Mouse (Mus musculus) left cerebral cortex, adult 8-10 months (tissue): ENCODE data around the gene Ifna7. TPM values are rescaled to one million over a fixed set of nuclear protein-coding genes. Genes with fewer than 3 reads are reported as not detected.

Experiments
- DNase-seq, 2 experiments: peaks; one replicate each; pipeline ENCODE4 v3.0.0; 2022; ENCODE audit warnings: low spot score in 2 of 2
- total RNA-seq, 4 experiments: library from RNA; stranded (reverse); gene quantifications; 2 replicates each; pipeline ENCODE4 v1.2.4; 2022

Ifna7 gene
- total RNA-seq, 4 experiments from 2014 or later, result not detected

DNA sequence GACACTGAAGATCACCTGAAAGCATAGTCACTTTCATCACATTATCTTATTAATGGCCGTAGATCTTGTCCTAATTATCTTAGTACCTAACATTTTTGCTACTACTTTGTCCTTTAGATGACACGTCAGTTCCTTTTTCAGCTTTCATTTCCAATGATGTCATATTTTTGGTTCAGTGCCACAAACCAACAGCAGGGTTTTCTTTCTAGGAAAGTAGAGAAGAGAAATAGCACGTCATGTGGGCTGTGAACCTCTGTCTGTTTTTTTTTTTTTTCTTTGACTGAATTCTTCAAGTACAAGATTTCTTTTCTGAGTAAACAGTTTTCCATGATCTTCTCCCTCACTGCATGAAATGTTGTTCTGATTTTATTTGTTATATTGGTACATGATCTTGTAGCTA, 24.0 kb downstream of the Ifna7 start:
- DNase-seq, result no peak

DNA sequence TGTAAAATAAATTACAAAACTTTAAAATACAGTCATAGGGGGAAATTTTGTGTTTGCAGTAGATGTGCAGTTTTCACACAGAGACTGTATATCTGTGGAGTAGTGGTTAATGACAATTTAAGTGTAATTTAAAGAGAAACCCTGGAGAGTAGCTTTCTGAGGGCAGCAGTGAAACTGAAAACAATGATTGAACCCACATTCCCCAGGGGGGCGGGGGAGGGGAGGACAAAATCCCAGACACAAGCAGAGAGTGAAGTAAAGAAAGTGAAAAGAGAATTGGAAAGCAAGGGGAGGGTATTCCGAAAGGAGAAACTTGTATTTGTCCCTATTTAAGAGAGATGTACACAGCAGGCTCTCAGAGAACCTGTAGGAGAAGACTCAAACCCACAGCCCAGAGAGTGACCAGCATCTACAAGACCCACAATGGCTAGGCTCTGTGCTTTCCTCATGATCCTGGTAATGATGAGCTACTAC, 25.4 kb downstream of the Ifna7 start, which contains the start of gene Ifna4:
TSS of gene Ifna4 (plus strand) at position 424 of the 474 bp plus-strand sequence.
- DNase-seq, result no peak

DNA sequence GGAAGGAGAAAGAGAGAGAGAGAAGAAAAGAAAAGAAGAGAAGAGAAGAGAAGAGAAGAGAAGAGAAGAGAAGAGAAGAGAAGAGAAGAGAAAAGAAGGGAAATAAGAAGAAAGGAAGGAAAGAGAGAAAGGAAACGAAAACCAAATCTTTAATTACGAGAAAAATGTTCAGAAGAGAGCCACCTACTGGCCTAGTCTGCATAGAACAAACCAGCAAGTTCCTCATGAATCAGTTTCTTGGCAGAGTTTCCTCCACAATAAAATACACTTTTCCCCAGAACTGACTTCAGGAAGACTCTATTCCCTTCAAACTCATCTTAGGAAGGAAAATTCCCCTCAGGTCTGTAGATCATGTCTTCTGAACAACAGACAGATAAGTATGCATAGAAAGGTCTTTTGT, 29.3 kb downstream of the Ifna7 start:
- DNase-seq, result no peak

DNA sequence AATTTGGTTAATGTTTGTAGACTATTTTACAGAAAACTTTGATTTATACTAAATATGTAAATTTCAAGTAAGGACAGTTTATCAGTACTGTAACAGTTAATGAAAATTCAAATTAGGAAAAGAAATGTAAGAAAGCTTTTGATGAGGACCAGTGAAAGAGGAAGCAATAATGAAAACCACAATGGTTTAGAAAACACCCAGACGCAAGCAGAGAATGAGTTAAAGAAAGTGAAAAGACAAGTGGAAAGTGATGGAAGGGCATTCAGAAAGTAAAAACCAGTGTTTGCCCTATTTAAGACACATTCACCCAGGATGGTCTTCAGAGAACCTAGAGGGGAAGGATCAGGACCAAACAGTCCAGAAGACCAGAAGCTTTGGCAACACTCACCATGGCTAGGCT, 33.7 kb downstream of the Ifna7 start, which contains the start of gene Ifna1:
TSS of gene Ifna1 (plus strand) at position 390 of the 400 bp plus-strand sequence.
- DNase-seq, result no peak

DNA sequence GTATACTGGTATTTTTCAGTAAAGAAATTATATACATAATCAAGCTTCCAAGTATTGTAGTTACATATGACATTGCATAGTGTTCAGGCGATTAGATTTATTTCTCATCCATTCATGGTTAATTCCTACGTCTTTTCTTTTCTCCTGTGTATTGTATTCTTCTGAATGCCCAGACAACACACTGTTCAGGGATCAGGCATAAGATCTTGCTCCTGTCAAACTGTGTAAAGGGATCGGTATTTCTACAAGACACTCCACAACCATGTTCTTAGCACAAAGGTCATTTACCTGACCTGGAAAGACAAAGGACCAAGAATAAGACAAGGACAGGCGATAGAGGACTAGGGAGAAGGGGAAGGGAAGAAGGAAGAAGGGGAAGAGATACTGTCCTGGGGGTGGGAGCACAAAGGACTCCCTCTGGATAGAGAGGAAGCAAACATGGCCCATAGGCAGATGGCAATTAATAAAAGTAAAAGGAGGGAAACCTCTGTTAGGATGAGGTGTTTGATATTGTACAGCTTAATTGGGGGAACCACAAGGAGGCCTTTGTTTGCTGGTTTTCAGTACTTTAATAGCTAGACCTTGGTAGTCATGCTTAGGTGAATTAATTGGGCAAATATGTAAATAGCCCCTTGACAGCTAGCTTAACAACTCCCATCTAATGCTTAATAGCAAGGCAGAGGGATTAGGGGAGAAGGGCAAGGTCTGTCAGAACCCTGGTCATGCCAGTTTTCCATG, 35.2 kb downstream of the Ifna7 start:
- DNase-seq, result no peak

DNA sequence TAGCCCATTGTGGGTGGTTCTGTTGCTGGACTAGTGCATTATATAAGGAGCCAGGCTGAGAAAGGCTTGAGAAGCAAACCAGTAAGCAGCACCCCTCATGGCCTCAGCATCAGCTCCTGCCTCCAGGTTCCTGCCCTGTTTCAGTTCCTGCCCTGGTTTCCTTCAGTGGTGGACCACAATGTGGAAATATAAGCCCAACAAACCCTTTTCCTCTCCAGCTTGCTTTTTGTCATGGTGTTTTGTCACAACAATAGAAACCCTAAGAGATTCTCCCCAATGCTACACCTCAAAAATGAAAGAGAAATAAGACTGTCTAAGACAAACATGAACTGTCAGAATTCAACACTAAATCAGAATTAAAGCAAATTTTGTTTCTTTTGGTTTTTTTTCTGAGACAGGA, 43.2 kb downstream of the Ifna7 start:
- no peak for DNase-seq

DNA sequence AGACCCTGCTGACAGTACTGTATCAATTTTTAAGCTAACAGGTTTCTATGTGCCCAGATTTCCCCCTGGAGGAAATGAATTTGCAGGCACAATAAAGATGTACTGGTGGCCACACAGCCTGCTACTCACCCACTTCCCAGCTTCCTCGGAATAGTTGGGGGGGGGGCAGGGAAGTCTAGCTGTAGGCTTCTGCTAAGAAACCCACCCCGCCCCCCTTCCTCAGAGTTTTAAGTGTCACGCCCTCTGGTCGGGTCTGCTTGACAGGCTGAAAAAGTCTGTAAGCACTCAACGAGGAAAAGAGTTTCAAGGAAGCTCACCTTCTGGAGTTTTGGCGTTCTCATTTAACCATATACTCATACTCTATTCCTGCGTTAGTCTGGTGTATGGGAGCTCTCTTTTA, 47.3 kb downstream of the Ifna7 start:
- DNase-seq, result no peak

DNA sequence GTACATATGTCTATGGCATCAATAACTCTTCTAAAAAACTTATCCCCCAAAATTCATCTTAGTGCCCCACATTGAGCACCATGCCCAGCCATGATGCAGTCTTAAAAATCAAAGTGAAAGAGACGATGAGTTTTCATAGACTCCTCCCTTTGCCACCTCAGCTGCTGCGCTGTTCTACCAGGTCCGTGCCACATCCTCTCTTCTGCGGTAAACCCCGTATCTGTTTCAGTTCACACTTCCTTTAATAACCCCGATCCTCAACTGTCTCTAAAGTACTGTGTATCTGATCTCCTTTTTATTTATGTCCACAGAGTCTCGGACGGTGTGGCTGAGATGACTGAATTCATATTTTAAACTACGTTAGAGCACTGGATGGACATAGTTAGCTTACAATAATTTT, 48.6 kb downstream of the Ifna7 start:
- no peak for DNase-seq

DNA sequence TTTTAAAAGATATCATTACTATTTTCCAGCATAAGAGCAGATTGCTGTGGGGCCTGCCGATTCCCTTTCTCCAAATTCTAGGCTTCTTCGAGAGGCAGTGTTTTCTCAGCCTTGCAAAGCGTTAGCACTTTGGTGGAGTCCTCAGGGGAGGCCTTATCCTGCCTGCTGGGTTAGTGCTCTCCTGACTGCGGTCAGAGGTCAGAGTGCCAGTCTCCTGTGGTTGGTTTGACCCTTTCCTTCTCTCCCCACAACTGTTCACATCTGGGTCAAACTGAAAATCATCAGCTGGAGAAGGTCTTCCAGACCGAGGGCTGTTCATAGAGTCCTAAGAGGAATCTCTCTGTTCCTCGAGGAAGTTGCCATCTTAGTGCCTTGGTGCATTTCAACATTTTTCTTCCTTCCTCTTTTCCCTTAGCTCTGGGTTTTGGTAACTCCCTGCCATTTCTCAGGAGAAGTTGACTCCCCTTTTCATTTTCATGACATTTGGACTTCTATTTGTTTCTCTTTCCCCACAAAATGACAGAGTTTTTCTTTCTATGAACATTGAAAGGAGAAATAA, 49.1 kb downstream of the Ifna7 start:
- no peak for DNase-seq

Other genes with a start within 250 kb of the Ifna7 start
- not detected for gene Ifna14, start 244.4 kb upstream of the Ifna7 start, total RNA-seq
- gene Ifna9, start 223.8 kb upstream of the Ifna7 start, total RNA-seq, result not detected
- gene Ifna12, start 212.9 kb upstream of the Ifna7 start, total RNA-seq, result not detected
- gene C87499, start 181.8 kb upstream of the Ifna7 start, total RNA-seq, result not detected
- not detected for gene Ifna13, start 171.8 kb upstream of the Ifna7 start, total RNA-seq
- gene Ifna16, start 139.3 kb upstream of the Ifna7 start, total RNA-seq, result not detected
- gene Ifna2, start 132.3 kb upstream of the Ifna7 start, total RNA-seq, result not detected
- not detected for gene Ifnab, start 124.9 kb upstream of the Ifna7 start, total RNA-seq
- gene Gm26566, start 94.4 kb upstream of the Ifna7 start, total RNA-seq, result 1 to 10 TPM in 2 of 4 experiments, under 1 TPM in 2; 0.61 to 1.8 (median 0.93) TPM
- 100 to 1,000 TPM in 1 of 4 experiments, 10 to 100 TPM in 3; 91.7 to 103 (median 95.7) TPM for gene Klhl9, start 93.8 kb upstream of the Ifna7 start, total RNA-seq
- gene Gm13271, start 61.4 kb upstream of the Ifna7 start, total RNA-seq, result not detected
- not detected for gene Gm13283, start 56.1 kb upstream of the Ifna7 start, total RNA-seq
- gene Gm13290, start 42.4 kb upstream of the Ifna7 start, total RNA-seq, result not detected
- not detected for gene Gm13289, start 39.3 kb upstream of the Ifna7 start, total RNA-seq
- not detected for gene Gm13272, start 36.4 kb upstream of the Ifna7 start, total RNA-seq
- not detected for gene Ifnz, start 34.1 kb upstream of the Ifna7 start, total RNA-seq
- gene Gm13276, start 30.5 kb upstream of the Ifna7 start, total RNA-seq, result not detected
- not detected for gene Gm13277, start 27.6 kb upstream of the Ifna7 start, total RNA-seq
- gene Gm13278, start 24.7 kb upstream of the Ifna7 start, total RNA-seq, result not detected
- gene Gm13275, start 21.7 kb upstream of the Ifna7 start, total RNA-seq, result not detected
- not detected for gene Gm13279, start 18.8 kb upstream of the Ifna7 start, total RNA-seq
- not detected for gene Gm13285, start 16.6 kb upstream of the Ifna7 start, total RNA-seq
- gene Gm13287, start 13.0 kb upstream of the Ifna7 start, total RNA-seq, result not detected
- gene Gm13288, start 10.7 kb upstream of the Ifna7 start, total RNA-seq, result not detected
- gene Ifna11, start 3.7 kb downstream of the Ifna7 start, total RNA-seq, result not detected
- gene Ifna6, start 11.2 kb downstream of the Ifna7 start, total RNA-seq, result not detected
- not detected for gene Ifna5, start 19.3 kb downstream of the Ifna7 start, total RNA-seq
- not detected for gene Ifna4, start 25.6 kb downstream of the Ifna7 start, total RNA-seq
- not detected for gene Ifna1, start 33.9 kb downstream of the Ifna7 start, total RNA-seq
- not detected for gene Ifne, start 64.0 kb downstream of the Ifna7 start, total RNA-seq